Mouse (Mus musculus) left cerebral cortex, postnatal 4 days (tissue): ENCODE measurements at regions not wholly inside any gene's neighbourhood (a gene's known extent, or its start where the extent isn't known, plus 50 kb on each side); places are given as distances from the start of the nearest gene placed in this dataset.
"Not testable (repeated sequence)": the region's sequence is repeated elsewhere in the genome, so short reads cannot be mapped to it uniquely, and the experiment has no call there.

Experiments
- DNase-seq: peaks from one replicate; pipeline ENCODE4 v3.0.0-alpha.2; 2022
- intact Hi-C: fragments of 180-260 bp; cut with DNase I; formaldehyde crosslinking; loops from one replicate; pipeline ENCODE4 v1.15.1; 2025

GRCm38 (mm10) chr12:21680026-21680425 is 262.6 kb upstream of the Ywhaq start:
- DNase-seq, intact Hi-C loops: not testable (repeated sequence)

- intact Hi-C loops, DNase-seq: not testable (repeated sequence)
Measured at GRCm38 (mm10) chr12:21649381-21649780, 231.9 kb upstream of the Ywhaq start.

DNA sequence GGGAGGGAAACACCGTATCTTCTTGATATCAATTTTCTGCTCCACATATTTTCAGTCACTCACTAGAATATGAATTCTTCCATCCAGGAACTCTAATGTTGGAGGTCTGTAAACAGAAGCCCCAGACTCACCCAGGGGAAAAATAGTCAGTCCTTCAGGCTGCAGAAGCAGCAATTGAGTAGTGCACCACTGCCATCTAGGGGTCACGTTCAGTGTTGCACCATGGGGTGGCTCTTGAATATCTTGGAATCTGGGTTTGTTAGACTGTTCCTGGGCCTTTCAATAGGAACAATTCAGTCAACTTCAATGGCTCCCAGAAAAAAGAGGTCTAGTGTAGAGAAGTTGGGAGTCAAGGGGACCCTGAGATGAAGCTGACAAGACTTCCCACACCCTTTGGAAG is 196.3 kb upstream of the Ywhaq start:
- DNase-seq, result peak; percentile 48
- intact Hi-C loops, result not testable (repeated sequence)

DNA sequence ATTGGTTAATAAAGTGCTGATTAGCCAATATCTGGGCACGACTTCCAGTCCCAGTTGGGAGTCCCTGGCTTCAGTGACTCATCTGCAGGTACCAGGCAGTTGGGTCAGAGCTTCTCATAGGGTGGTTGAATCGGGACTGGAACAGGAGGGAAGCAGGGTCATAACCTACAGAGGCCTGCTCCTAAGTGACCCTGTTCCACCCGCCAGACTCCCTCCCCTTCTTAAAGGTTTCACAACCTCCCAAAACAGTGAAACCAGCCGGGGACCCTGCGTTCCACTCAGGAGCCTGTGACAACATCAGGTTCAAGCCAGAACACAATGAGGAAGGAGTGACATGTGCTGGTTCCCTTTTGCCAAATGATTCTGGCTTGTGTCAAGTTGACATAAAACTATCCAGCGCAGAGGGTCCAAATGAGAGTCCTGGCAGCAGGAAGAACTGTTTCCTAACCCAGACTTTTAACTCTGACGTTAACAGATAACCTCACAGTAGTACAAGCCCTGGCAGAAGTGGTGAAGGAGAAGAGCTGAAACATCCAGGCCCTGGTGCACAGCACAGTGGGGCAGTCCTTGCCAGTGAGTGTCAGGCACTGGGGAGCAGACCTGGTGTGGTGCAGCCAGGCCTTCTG is 151.1 kb upstream of the Ywhaq start:
- intact Hi-C loops, result no loop called here
- no peak for DNase-seq

DNA sequence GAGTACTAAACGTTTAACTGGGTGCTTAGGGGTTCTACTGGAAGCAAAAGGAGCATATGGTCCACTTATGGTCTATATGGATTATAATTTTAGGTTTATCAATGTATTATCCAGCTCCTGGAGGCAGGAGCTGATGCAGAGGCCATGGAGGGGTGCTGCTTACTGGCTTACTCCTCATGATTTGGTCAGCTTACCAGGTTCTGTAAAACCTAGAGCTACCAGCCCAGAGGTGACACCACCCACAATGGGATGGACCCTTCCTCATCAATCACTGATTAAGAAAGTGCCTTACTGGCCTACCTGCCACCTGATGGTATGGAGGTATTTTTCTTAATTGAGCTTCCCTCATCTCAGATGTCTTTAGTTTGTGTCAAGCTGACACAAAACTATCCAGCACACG is 126.5 kb upstream of the Ywhaq start:
- intact Hi-C loops, DNase-seq: not testable (repeated sequence)

DNA sequence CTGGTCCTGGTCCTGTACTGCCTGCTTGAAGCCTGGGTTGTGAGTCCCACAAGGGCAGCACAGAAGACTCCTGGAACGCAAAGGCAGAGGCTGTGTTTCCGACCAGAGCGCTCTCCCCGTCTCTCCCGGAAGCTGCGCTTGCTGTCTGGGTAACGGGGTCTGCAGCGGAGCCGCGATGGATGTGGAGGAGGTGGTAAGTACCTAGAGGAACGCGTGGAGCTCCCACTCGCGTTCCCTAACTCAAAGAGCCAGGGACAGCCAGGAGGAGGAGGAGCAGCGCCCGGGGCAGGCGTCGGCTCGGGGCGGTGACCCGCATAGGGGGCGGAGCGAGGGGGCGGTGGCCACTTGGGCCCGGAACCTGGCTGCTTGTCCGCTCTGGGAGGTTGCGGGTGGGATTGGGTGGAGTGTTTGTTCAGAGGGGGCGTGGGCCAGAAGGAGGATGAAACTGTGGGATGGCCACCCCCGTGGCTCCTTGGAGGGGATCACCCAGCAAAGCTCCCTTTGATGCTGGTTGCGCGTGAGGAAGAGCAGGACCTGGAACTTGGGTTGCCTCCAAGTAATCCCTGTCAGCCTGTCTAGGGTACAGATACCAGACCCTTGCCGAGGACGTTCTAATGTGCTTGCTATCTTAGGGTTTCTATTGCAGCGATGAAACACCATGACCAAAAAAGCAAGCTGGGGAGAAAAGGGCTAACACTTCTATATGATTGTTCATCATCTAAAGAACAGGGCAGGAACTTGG is 125.9 kb upstream of the Ywhaq start:
- DNase-seq, result peak; percentile 51
- intact Hi-C loops, result not testable (repeated sequence)

DNA sequence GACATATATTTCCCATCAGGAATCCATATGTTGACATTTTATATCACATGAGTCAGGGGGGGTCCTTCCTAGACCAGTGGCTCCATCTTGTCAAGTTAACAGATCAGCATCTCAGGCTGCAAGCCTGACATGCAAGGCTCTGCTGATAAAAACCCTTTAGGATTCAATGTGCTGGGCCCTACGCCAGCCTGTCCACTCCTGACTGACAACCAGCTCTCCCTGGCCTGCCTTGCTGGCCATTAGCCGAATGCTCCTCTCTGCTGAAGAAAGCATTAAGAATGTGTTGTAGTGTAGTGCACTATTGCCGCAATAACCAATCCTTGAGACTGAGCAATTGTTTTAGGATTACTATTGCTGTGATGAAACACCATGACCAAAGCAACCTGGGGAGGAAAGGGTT is 114.3 kb upstream of the Ywhaq start:
- intact Hi-C loops, result no loop called here
- DNase-seq, result no peak

GRCm38 (mm10) chr12:21529367-21529766 is 111.9 kb upstream of the Ywhaq start:
- intact Hi-C loops, result not testable (repeated sequence)

DNA sequence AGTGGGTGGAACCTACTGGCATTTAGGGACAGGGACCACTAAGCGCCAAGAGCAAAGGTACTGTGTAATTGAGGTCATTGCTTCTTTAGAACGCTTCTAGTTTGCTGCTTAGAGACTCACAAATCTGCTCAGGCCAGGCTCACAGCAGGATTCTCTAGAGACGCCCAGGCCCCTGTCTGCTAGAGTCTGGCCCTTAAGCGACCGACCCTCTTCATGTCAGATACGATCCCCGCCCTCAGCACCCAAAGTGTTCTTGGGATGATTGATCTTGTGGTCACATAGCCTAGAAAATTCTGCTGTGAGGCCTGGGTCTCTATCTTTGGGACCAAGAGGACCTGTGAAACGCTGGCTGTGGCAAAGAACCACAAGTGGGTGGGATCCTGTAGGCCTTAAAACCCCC is 109.9 kb upstream of the Ywhaq start:
- DNase-seq, intact Hi-C loops: not testable (repeated sequence)

More at GRCm38 (mm10) chr12:21529367-21529766, 111.9 kb upstream of the Ywhaq start:
- DNase-seq, result not testable (repeated sequence)

- intact Hi-C loops, result not testable (repeated sequence)
Measured at GRCm38 (mm10) chr12:21526906-21527305, 109.5 kb upstream of the Ywhaq start.

DNA sequence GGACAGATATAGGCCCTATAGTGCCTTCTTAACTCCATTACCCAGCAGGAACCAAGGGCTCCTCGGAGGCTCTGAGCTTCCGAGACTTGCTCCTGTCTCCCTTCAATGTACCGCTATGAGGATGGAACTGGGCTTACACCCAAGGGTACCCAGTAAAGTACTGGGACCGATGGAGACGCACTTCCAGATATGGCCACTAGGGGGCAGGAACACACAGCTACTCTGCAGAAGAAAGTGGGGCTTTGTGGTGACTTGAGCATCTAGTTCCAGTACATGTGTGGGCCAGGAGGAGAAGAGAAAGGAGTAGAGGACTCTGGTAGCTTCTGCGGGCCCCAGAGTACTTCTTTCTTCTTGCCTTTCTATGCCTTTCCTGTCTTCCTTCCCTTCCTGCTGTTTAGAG is 108.1 kb upstream of the Ywhaq start:
- intact Hi-C loops, result not testable (repeated sequence)

More at GRCm38 (mm10) chr12:21526906-21527305, 109.5 kb upstream of the Ywhaq start:
- DNase-seq, result not testable (repeated sequence)

GRCm38 (mm10) chr12:21522621-21523020 is 105.2 kb upstream of the Ywhaq start:
- DNase-seq, result no peak
- intact Hi-C loops, result no loop called here

More for the DNA sequence above, 108.1 kb upstream of the Ywhaq start:
- not testable (repeated sequence) for DNase-seq

DNA sequence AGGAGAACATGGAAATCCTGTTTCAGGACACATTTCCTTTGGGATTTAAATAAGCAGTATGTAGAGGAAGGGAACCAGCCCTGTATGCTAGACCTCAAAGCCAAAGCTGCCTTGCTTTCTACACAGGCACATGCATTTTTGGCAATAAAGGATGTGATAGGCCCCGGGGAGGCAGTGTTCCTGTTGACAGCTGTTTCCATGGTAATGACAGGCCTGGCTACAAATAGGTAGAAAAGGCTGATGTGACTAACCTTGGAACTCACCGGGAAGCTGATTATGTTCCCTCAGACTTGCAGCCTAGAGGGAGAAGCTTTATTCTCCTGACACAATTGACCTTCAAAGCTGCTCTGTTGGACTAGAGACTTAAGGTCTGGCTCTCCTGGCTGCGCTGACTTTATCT is 101.6 kb upstream of the Ywhaq start:
- intact Hi-C loops, result loop anchor here (10.0 kb wide), 1 partner anchor 104 kb away; the partner anchor contains the start of gene Ywhaq

DNA sequence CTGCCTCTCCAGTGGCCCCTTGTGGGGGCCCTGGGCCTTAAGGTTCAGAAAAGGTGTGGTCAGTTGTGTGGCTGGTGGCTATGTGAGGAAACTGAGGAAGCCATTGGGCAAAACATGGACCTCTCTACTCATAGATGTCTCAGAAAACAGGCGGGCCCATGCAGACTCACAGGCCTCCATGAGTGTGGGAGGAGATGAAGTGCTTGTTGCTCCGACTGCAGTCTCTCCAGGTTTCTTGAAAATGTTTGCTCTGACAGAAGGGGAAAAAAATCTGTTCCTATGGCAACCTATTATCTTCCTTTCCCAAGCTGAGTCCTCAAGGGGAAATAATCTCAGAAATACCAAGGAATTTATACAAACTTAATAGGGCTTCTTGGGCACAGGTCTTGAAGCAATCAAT is 95.3 kb upstream of the Ywhaq start:
- intact Hi-C loops, result loop anchor here (10.0 kb wide), 1 partner anchor 98 kb away; the partner anchor contains the start of gene Ywhaq
- no peak for DNase-seq

More for the DNA sequence above, 101.6 kb upstream of the Ywhaq start:
- no peak for DNase-seq

- intact Hi-C loops, result loop anchor here (10.0 kb wide), 1 partner anchor 96 kb away; the partner anchor contains the start of gene Ywhaq
- no peak for DNase-seq
Measured at GRCm38 (mm10) chr12:21511043-21511665, 93.7 kb upstream of the Ywhaq start.

DNA sequence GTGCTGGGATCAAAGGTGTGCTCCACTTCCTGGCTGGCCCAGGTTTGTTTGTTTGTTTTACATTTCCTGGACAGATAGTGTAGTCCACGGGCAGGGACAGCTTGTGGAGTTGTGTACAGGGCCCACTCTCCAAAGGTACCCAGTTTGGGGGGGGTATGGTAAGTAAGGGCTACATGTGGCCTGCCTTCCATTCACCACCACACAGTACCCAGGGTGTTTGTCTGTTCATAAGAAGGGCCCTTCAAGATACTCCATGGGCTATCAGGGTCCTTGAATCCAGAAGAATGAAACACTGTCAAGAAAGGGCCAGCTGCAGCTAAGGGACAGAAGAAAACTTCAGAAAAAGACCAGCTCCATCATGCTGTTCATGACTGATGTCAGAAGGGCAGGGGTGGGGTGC is 89.6 kb upstream of the Ywhaq start:
- DNase-seq, result no peak
- intact Hi-C loops, result no loop called here

GRCm38 (mm10) chr12:21505731-21506368 is 88.4 kb upstream of the Ywhaq start:
- intact Hi-C loops, result no loop called here
- DNase-seq, result peak; percentile 19

DNA sequence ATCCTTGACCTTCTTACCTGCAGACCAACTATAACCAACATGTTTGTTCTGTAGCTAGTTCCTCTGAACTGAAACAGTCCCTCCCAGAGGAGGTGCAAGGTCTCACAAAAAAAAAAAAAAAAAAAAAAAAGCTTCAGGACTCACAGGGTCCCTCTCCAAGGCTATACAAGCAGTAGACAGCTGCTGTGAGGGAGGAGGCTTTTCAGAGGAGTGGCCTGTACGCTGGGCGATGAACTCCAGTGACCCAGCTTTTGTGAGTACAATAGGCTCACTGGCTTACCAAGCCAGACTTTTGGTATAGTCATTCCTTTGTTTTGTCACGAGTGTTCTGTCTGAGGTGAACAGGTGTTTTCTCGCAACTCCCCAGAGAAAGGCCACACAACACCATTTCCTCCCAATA is 85.8 kb upstream of the Ywhaq start:
- no peak for DNase-seq

GRCm38 (mm10) chr12:21496974-21497373 is 79.5 kb upstream of the Ywhaq start:
- intact Hi-C loops, result no loop called here
- no peak for DNase-seq

More for the DNA sequence above, 85.8 kb upstream of the Ywhaq start:
- intact Hi-C loops, result no loop called here

GRCm38 (mm10) chr12:21495511-21495910 is 78.1 kb upstream of the Ywhaq start:
- DNase-seq, result no peak
- intact Hi-C loops, result no loop called here

DNA sequence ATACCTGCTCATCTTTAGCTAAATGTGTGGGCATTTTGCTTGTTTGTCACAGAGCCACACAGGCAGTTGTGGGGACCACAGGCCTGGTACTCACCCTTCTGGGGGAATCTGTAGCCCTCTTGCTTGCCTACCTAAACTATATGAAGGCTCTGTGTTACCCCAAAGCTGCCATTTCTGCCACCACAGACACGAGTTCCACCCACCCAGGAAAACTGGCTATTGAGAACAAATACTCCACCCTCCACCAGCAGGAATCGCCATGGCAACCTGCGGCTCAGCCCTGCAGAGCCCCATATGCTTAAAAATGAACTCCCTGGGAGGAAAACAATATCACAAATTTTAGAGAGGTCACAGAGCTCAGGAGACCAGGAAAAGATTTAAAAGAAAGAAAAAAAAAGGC is 76.0 kb upstream of the Ywhaq start:
- no peak for DNase-seq
- intact Hi-C loops, result no loop called here
